ENCODE assay signal across 14 mouse cellular contexts in the genomic region with DNA sequence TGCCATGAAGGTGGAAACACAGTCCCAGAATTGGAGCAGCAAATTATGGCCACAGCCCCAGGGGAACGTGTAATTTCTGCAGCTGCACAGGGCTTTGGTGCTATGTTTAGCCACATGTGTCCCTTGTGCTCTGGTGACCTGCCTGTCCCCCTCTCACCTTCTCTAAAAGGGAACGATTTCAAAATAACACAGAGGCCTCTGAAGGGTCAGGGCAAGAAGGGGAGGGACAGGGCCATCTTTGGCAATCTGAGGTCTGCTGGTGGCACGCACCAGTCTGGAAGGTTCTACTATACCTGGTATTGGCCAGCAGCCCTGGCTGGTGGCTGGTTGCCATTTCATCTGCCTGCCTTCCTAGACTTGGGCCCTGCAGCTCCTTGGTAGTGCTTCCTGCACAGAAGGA.
DNase-seq lines count a peak whose midpoint lies in the region; ATAC-seq lines count a peak whose summit lies in the region.
"Had no signal": no experiment of that assay in that cellular context is flagged by ENCODE, and none has a peak within 500 bp of the region (broad histone marks: within the 10 kb centered on the region; RNA-seq: fewer than 3 reads in every experiment).

No protein-coding gene starts in this region.

- ATAC-seq in heart, embryonic 15.5 days (replicated peaks; ENCODE audit: insufficient number of reproducible peaks, insufficient read depth, low FRiP score, low read depth), result peak; percentile 49; the same call in 1 of the 2 replicates
- ATAC-seq in erythroblast, adult 5-6 weeks (replicated peaks; ENCODE audit: low FRiP score, poor library complexity, severe bottlenecking), result no peak
- no peak for ATAC-seq in kidney, embryonic 16.5 days (ENCODE audit: low FRiP score, low TSS enrichment)
- ATAC-seq: forebrain, embryonic 13.5 days had no signal

- peak; percentile 2 for DNase-seq in thymus, postnatal 14 days
- DNase-seq in thymus, postnatal 0 days (ENCODE audit: low spot score), result no peak
- peak; percentile 54 for DNase-seq in gastrocnemius, postnatal 25 days
- DNase-seq in hindbrain, embryonic 10.5 days (ENCODE audit: low spot score), result no peak
- no peak for DNase-seq in urinary bladder, postnatal 14 days (ENCODE audit: low spot score)
- DNase-seq: cerebellum, adult 11 months; kidney, postnatal 14 days; right cerebral cortex, postnatal 25 days had no signal

- H3K4me1 ChIP-seq in heart, embryonic 15.5 days (replicated peaks), result peaks cover 22% of the 10 kb centered on the region
- peaks cover 7% of the 10 kb centered on the region; the same call in 1 of the 2 replicates for H3K4me1 ChIP-seq in hindbrain, embryonic 10.5 days (replicated peaks)
- H3K4me1 ChIP-seq in kidney, embryonic 16.5 days (ENCODE audit: insufficient read depth, low read length), result no peaks in the 10 kb centered on the region
- H3K4me1 ChIP-seq: forebrain, embryonic 13.5 days; lung, embryonic 15.5 days had no signal

- no peak overlapping the region for H3K9ac ChIP-seq in heart, embryonic 15.5 days
- H3K9ac ChIP-seq in kidney, embryonic 16.5 days (replicated peaks; ENCODE audit: low read length), result no peak overlapping the region
- H3K9ac ChIP-seq: forebrain, embryonic 13.5 days; limb, embryonic 13.5 days; lung, embryonic 15.5 days had no signal

- H3K4me2 ChIP-seq in heart, embryonic 15.5 days, result no peak overlapping the region
- no peak overlapping the region for H3K4me2 ChIP-seq in kidney, embryonic 16.5 days (replicated peaks; ENCODE audit: low read depth, low read length)
- H3K4me2 ChIP-seq: forebrain, embryonic 13.5 days; limb, embryonic 13.5 days; lung, embryonic 15.5 days had no signal

- no peaks in the 10 kb centered on the region for H3K9me3 ChIP-seq in heart, embryonic 15.5 days (replicated peaks)
- H3K9me3 ChIP-seq in hindbrain, embryonic 10.5 days, result no peaks in the 10 kb centered on the region
- no peaks in the 10 kb centered on the region for H3K9me3 ChIP-seq in kidney, embryonic 16.5 days (ENCODE audit: low read length)
- H3K9me3 ChIP-seq: forebrain, embryonic 13.5 days; limb, embryonic 13.5 days; lung, embryonic 15.5 days had no signal

- H3K27me3 ChIP-seq in heart, embryonic 15.5 days, result no peaks in the 10 kb centered on the region
- no peaks in the 10 kb centered on the region for H3K27me3 ChIP-seq in hindbrain, embryonic 10.5 days (ENCODE audit: insufficient read depth, poor library complexity, severe bottlenecking)
- no peaks in the 10 kb centered on the region for H3K27me3 ChIP-seq in kidney, embryonic 16.5 days (ENCODE audit: insufficient read depth, low read length)
- H3K27me3 ChIP-seq: forebrain, embryonic 13.5 days; limb, embryonic 13.5 days; lung, embryonic 15.5 days had no signal

- no peak overlapping the region for H3K4me3 ChIP-seq in heart, embryonic 15.5 days
- H3K4me3 ChIP-seq in hindbrain, embryonic 10.5 days, result no peak overlapping the region
- H3K4me3 ChIP-seq in kidney, embryonic 16.5 days (ENCODE audit: low read length), result no peak overlapping the region
- H3K4me3 ChIP-seq: forebrain, embryonic 13.5 days; limb, embryonic 13.5 days; lung, embryonic 15.5 days had no signal

- H3K27ac ChIP-seq in heart, embryonic 15.5 days, result peak overlapping the region; percentile 78
- H3K27ac ChIP-seq in hindbrain, embryonic 10.5 days, result no peak overlapping the region
- no peak overlapping the region for H3K27ac ChIP-seq in kidney, embryonic 16.5 days (ENCODE audit: low read length)
- H3K27ac ChIP-seq: forebrain, embryonic 13.5 days; limb, embryonic 13.5 days; lung, embryonic 15.5 days had no signal

- WGBS in heart, embryonic 15.5 days, result 38% methylated on average over 3 of the region's 3 CpGs
- WGBS in hindbrain, embryonic 10.5 days, result 70% methylated on average over 3 of the region's 3 CpGs
- WGBS in kidney, embryonic 16.5 days, result 57% methylated on average over 3 of the region's 3 CpGs

- peaks cover 4% of the 10 kb centered on the region; the same call in 1 of the 2 replicates for H3K36me3 ChIP-seq in heart, embryonic 15.5 days
- no peaks in the 10 kb centered on the region for H3K36me3 ChIP-seq in hindbrain, embryonic 10.5 days
- H3K36me3 ChIP-seq in kidney, embryonic 16.5 days (ENCODE audit: insufficient read depth, low read length), result no peaks in the 10 kb centered on the region
- H3K36me3 ChIP-seq: limb, embryonic 13.5 days; lung, embryonic 15.5 days had no signal

Comparison
In these comparisons a context has a peak if more than half of its experiments do, and no peak if none do; other contexts are left out.
1. DNase-seq: peak in thymus, postnatal 14 days (single experiment) and gastrocnemius, postnatal 25 days (single experiment); none in thymus, postnatal 0 days (single experiment), hindbrain, embryonic 10.5 days (single experiment) and urinary bladder, postnatal 14 days (single experiment).